Mouse (Mus musculus): ENCODE results near the gene Mon1b.

Gene Mon1b

GRCm38 (mm10) chr8:113634670-113635591 is at the start of gene Mon1b:
Gene Mon1b (plus strand): TSS chr8:113635587.
- DNase-seq (ENCODE audit: low spot score): peak; percentile 100

- DNase-seq (ENCODE audit: low spot score): no peak
Measured at GRCm38 (mm10) chr8:113598401-113598800, 37.0 kb upstream of the Mon1b start.

DNA sequence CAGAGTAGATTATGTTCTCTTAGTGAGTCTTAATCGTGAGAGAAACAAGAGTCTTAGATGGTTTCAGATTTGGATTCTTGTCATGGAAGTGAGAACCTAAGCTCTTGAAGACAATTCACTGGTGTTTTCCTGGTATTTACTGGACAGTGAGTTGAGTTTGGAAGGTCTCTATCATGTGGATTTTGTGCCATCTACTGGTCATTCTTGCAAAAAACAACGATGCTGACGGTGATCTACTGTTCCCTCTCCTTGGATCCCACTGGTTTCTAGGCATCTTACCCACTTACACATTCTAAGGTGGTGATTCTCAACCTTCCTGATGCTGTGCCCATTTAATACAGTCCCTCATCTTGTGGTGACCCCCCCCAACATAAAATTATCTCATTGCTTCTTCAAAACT is 2.8 kb upstream of the Mon1b start:
- peak; percentile 81 for DNase-seq (ENCODE audit: low spot score)

- DNase-seq (ENCODE audit: low spot score): no peak
Measured at GRCm38 (mm10) chr8:113634161-113634560, 1.2 kb upstream of the Mon1b start.

DNA sequence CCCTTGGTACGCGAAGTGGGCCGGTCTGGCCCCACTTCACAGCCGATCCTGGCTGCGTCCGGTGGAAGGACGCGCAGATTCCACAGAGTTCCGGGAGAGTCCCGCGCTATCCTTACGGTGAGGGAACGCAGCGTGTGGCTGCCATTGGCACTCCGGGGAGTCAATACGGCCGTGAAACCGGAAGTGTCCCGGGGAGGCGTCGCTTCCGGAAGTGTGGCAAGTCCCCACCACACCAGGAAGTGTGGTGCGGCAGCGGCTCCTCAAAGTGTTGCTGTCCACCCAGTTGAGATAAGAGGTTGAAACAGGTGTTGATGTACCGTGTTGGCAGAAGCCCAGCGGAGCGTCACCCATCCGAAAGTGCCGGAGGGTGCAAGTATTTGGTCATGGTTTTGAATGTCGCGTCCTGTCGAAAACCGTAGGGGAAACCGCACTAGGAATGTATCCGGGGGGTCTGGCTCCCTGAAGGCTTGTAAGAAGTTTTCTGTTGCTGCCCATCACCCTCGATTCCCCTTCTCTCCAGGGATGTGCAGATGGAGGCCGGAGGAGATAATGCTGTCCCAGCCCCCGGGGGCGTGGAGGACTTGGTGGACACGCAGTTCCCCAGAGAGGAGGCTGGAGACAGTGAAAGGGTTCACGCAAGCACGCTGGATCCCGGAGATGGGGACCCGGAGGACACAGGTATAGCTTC is 349 bp downstream of the Mon1b start:
- no peak for DNase-seq (ENCODE audit: low spot score)

GRCm38 (mm10) chr8:113636280-113636628 is 867 bp downstream of the Mon1b start:
- DNase-seq (ENCODE audit: low spot score): peak; percentile 51

- no peak for DNase-seq (ENCODE audit: low spot score)
Measured at GRCm38 (mm10) chr8:113640357-113640756, 5.0 kb downstream of the Mon1b start.

GRCm38 (mm10) chr8:113642926-113643325 is 7.5 kb downstream of the Mon1b start, which contains the start of gene Syce1l:
Gene Syce1l (plus strand): TSS chr8:113643213.
- DNase-seq (ENCODE audit: low spot score): no peak

- DNase-seq (ENCODE audit: low spot score): no peak
Measured at GRCm38 (mm10) chr8:113643479-113644210, 8.3 kb downstream of the Mon1b start.

DNA sequence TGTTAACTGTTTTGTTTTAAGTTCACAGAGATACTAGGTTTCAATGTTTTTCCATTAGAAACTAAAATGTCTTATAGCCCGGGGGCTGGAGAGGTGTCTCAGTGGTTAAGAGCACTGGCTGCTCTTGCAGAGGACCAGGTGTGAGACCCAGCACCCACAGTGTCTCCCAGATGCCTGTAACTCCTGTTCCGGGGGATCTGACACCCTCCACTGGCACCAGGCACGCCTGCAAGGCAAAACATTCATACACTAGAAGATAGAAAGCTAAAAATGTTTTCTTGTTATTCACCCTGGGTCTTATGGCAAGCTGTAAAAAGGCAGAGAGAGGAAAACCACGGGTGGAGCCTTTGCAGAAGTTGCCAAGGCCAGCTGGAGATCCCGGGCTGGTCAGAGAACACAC is 9.8 kb downstream of the Mon1b start:
- no peak for DNase-seq (ENCODE audit: low spot score)

DNA sequence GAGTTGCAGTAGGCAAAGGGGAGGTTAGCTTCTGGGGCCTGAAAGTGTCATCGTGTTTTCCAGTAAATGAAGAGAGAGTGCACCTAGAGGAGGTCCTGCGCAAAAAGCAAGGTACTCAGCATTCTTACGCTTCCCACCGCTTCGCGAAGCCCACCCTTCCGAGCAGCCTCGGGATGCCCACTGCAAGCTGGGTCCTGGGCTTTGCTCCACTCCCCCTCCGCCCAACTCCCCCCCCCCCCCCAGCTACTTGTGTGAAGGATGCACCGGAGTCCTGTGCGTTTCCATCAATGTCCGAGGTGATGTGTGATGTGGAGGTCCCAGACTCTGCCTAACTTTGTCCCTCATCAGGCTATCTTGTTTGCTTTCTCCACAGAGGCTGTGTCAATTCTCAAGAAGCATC is 17.1 kb downstream of the Mon1b start:
- no peak for DNase-seq (ENCODE audit: low spot score)

DNA sequence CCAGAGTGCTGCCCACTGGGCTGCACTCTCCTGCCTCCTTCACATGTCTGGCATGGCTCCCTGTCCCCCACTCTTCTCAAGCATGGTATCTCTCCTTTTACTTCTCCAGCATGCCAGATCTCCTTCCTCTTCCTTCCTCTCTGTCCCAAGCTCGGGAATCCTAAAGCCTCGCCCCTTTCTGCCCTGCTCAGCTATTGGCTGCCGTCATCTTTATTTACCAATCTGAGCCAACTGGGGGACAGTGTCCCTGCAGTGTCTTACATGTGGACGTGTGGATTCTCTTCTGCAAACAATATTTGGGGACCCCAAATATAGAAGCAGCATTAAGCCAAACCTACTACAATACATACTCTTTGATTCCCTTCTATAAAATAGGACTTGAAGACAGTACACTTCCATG is 17.8 kb downstream of the Mon1b start:
- DNase-seq (ENCODE audit: low spot score): no peak

- no peak for DNase-seq (ENCODE audit: low spot score)
Measured at GRCm38 (mm10) chr8:113656154-113656553, 20.8 kb downstream of the Mon1b start.

- DNase-seq (ENCODE audit: low spot score): no peak
Measured at GRCm38 (mm10) chr8:113656681-113657298, 21.4 kb downstream of the Mon1b start.

GRCm38 (mm10) chr8:113660128-113660527 is 24.7 kb downstream of the Mon1b start:
- DNase-seq (ENCODE audit: low spot score): no peak

GRCm38 (mm10) chr8:113664544-113664943 is 29.2 kb downstream of the Mon1b start:
- DNase-seq (ENCODE audit: low spot score): peak; percentile 89

GRCm38 (mm10) chr8:113665036-113665435 is 29.6 kb downstream of the Mon1b start:
- no peak for DNase-seq (ENCODE audit: low spot score)

- no peak for DNase-seq (ENCODE audit: low spot score)
Measured at GRCm38 (mm10) chr8:113665951-113666350, 30.6 kb downstream of the Mon1b start.

DNA sequence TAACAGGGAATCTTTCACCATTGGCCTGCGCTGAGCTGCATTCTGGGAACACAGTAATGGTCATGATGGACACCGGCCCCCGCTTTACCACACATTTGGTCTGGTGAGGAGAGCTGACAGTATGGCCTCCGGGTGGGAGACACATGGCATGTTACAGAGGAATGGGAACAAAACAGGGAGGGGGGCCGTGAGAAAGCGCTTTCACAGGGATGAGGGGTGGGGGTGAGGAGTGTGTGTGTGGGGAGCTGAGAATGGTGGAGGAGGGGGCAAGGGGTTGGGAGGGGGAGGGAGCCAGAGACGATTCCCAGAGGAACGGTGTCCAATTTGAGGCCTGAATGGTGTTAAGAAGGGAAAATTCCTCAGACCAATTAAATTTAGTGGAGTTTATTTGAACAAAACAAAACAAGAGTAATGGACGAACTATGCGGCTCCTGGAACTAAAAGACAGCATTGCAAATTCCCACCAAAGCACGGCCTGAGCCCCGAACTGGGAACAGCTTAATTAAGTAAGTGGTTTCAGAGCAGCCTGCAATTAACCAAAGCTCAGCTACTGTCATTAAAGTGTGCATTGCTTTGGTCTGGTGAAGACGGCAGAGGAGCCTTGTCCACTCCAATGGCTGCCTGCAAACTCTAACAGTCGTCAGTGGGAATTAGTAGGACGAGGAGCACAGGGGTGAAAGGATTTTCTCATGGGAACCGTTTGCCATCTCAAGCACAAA is 31.5 kb downstream of the Mon1b start:
- DNase-seq (ENCODE audit: low spot score): no peak

GRCm38 (mm10) chr8:113669924-113670323 is 34.5 kb downstream of the Mon1b start:
- DNase-seq (ENCODE audit: low spot score): no peak

DNA sequence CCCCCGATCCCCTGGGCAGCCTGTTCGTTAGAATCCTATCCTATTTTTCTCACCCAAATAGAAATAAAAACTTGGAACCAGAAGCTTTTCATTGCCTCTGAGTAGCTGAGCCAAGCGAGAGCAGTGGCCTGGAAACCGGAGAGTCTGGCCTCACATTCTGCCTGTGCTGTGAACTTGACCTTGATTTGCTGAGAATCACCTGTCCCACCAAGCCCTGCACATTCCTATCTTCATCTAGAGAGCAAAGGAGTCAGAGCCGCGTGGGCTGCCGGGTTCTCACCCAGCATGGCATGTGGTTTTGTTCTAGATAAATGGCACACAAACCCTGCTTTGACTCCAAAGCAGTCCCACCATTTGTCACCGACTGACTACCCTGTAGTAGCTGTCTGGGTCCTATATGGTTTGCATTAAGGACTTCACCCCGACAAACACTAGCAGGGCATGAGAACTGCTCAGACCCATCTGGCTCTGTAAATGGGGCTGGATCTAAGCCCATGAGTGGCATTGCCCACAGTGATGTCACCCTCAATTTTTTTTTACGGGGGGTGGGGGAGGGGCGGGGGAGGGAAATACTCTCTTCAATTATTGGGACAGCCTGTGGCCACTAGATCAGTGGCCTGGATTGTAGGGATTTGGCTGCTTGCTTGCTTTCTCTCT is 37.3 kb downstream of the Mon1b start:
- no peak for DNase-seq (ENCODE audit: low spot score)
